Mouse (Mus musculus): Measurements from ENCODE around the gene Olfr574. TPM values are rescaled to one million over a fixed set of nuclear protein-coding genes. Genes with fewer than 3 reads are reported as not detected.

Olfr574 gene
- not detected in 2 replicates for polyA plus RNA-seq (2015; fragmentation: Nextera tagmentation; extraction: Ambion mirVana)

DNA sequence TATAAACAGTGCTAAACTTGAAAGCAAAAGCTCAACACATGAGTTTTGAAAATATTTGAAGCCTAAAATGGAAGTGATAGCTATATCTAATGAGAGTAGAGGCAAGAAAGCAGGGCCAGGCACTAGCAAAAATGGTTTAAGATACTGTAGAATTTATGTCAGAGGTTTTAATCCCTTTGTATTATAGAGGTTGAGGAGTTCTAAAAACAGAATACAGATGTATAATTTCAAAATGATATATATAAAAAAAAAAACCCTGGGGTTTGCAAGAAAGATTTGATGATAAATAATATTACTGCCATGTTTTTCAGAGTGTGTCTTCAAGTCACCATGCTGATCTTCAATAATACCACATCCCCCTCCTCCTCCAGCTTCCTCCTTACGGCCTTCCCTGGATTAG lies at the start of gene Olfr574:
Gene Olfr574 (plus strand): TSS at position 301 of the 400 bp plus-strand sequence.
- Histone ChIP-seq H3K9me3 (ENCODE audit: control insufficient read depth, low read length) (no peaks in the 10 kb centered on the region), H3K4me1 (ENCODE audit: control insufficient read depth, insufficient read depth, low read length) (no peaks in the 10 kb centered on the region), H3K4me3 (ENCODE audit: low read length) (no peak within 1 kb of the TSS), H3K36me3 (ENCODE audit: control insufficient read depth, insufficient read depth, low read length) (no peaks in the 10 kb centered on the region), H3K27ac (ENCODE audit: low read length) (no peak within 1 kb of the TSS), H3K4me2 (ENCODE audit: low read depth, low read length) (no peak within 1 kb of the TSS), H3K27me3 (replicated peaks; ENCODE audit: control insufficient read depth, insufficient read depth, low read length) (no peaks in the 10 kb centered on the region), H3K9ac (ENCODE audit: low read depth, low read length) (no peak within 1 kb of the TSS)
- ATAC-seq: no peak
- 83% methylated on average over 1 of the region's 1 CpGs for WGBS

DNA sequence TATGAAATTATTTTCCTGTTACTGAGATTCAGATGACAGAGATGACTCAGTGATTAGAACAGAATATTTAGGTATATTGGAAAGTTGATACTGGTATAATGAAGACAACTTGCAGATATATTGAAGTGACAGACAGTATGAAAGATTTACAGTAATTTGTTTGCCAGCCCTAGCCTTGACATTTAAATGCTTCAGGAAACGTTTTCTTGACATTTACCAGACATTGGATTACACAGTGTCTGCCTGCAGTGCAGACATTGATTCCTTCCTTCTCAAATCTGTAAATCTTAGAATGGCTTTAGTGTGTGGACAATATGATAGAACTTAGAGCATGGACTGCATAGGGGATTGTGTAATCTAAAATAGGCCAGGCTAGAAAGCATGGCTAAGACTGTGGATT lies 33.0 kb upstream of the Olfr574 start:
- ATAC-seq: no peak
- Histone ChIP-seq H3K9me3 (ENCODE audit: control insufficient read depth, low read length) (no peaks in the 10 kb centered on the region), H3K4me1 (ENCODE audit: control insufficient read depth, insufficient read depth, low read length) (no peaks in the 10 kb centered on the region), H3K4me3 (ENCODE audit: low read length) (no peak overlapping the region), H3K27ac (ENCODE audit: low read length) (no peak overlapping the region), H3K9ac (ENCODE audit: low read depth, low read length) (no peak overlapping the region), H3K4me2 (ENCODE audit: low read depth, low read length) (no peak overlapping the region), H3K36me3 (ENCODE audit: control insufficient read depth, insufficient read depth, low read length) (no peaks in the 10 kb centered on the region), H3K27me3 (replicated peaks; ENCODE audit: control insufficient read depth, insufficient read depth, low read length) (no peaks in the 10 kb centered on the region)
- 17% methylated on average over 1 of the region's 1 CpGs for WGBS

DNA sequence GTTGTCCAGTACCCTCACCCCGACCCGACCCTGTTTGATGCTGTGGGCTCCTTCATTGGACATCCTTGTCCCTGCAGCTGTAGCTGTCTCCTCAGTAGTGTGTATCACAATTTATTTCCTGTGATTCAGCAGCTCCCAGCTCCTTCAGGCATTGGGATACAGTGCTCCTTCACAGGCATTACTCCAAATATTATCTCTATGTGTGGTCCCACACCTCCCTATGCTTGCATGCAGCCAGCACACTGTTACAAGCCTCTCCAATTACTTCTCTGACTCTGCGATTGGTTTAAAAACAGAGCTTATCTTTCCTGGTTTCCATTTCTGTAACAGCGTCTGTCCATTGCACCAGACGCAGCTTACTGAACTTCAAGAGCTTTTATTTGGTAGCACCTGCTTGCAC lies 31.9 kb upstream of the Olfr574 start:
- WGBS: 47% methylated on average over 5 of the region's 5 CpGs
- Histone ChIP-seq H3K9ac (ENCODE audit: low read depth, low read length) (no peak overlapping the region), H3K36me3 (ENCODE audit: control insufficient read depth, insufficient read depth, low read length) (no peaks in the 10 kb centered on the region), H3K9me3 (ENCODE audit: control insufficient read depth, low read length) (no peaks in the 10 kb centered on the region), H3K4me3 (ENCODE audit: low read length) (no peak overlapping the region), H3K27me3 (replicated peaks; ENCODE audit: control insufficient read depth, insufficient read depth, low read length) (no peaks in the 10 kb centered on the region), H3K27ac (ENCODE audit: low read length) (no peak overlapping the region), H3K4me2 (ENCODE audit: low read depth, low read length) (no peak overlapping the region), H3K4me1 (ENCODE audit: control insufficient read depth, insufficient read depth, low read length) (no peaks in the 10 kb centered on the region)
- no peak for ATAC-seq

DNA sequence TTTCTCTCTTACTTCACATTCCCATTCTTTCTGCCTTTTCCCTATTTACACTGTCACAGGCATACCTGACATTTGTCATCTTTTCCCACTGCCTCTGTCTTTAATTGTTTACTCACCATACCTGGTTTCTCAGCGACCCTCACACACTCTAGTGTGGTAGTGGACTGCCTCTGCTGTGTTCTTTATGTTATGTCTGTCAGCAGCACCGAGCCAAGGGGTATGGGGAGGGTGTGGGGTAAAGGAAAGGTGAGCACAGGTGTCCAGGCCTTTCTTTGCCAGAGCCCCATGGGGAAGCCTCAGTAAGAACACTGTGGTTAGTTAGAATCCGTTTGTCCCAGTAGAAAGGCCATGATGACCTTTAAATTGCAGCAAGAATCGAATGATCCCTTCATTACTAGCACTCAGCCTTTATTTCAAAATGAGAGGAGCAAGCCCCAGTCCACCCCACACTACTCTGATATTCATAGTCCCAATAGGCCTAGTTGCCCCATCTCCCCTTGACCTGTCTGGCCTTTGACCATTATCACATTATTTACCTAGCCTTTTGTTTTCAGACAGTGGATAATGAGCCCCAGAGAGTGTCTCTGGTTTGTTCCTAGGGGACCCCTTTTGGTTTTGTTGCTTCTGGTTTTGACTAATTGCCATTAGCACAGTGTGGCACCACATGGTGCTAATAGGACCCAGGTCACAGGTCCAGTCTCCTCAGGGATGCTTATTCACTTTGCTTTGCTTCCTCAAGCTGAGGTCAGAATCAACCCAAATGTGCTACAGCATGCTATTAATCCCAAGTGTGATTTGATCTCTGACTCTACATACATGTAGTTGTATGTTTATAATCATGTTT lies 31.0 kb upstream of the Olfr574 start, which contains the start of gene Olfr571:
Gene Olfr571 (minus strand): TSS at position 505 of the 844 bp plus-strand sequence.
- ATAC-seq: no peak
- H3K27ac ChIP-seq (ENCODE audit: low read length): no peak within 1 kb of the TSS
- no peaks in the 10 kb centered on the region for H3K9me3 ChIP-seq (ENCODE audit: control insufficient read depth, low read length)
- WGBS: 55% methylated on average over 4 of the region's 4 CpGs
- H3K27me3 ChIP-seq (replicated peaks; ENCODE audit: control insufficient read depth, insufficient read depth, low read length): no peaks in the 10 kb centered on the region
- no peak within 1 kb of the TSS for H3K4me3 ChIP-seq (ENCODE audit: low read length)
- H3K4me2 ChIP-seq (ENCODE audit: low read depth, low read length): no peak within 1 kb of the TSS
- no peak within 1 kb of the TSS for H3K9ac ChIP-seq (ENCODE audit: low read depth, low read length)
- no peaks in the 10 kb centered on the region for H3K4me1 ChIP-seq (ENCODE audit: control insufficient read depth, insufficient read depth, low read length)
- no peaks in the 10 kb centered on the region for H3K36me3 ChIP-seq (ENCODE audit: control insufficient read depth, insufficient read depth, low read length)

DNA sequence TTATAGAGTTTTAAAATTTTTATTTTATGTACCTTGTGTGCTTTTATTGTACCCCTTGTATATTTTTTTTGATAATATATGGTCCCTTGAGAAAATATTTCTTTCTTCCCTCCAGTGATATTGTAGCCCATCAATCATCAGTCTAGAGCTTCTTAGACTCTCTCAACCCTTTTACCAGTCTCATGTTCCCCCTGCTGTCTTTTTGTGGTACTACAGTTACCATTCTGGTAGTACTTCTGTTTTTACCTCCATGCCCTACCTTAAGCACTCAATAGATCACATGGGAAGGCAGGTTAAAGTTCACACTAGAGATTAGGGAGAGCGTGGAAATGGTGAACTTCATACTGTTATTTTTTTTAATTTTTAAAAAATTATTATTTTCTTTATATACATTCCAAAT lies 28.6 kb upstream of the Olfr574 start:
- Histone ChIP-seq H3K4me2 (ENCODE audit: low read depth, low read length) (no peak overlapping the region), H3K27me3 (replicated peaks; ENCODE audit: control insufficient read depth, insufficient read depth, low read length) (no peaks in the 10 kb centered on the region), H3K9me3 (ENCODE audit: control insufficient read depth, low read length) (no peaks in the 10 kb centered on the region), H3K27ac (ENCODE audit: low read length) (no peak overlapping the region), H3K9ac (ENCODE audit: low read depth, low read length) (no peak overlapping the region), H3K36me3 (ENCODE audit: control insufficient read depth, insufficient read depth, low read length) (no peaks in the 10 kb centered on the region), H3K4me1 (ENCODE audit: control insufficient read depth, insufficient read depth, low read length) (no peaks in the 10 kb centered on the region), H3K4me3 (ENCODE audit: low read length) (no peak overlapping the region)
- 8% methylated on average over 1 of the region's 1 CpGs for WGBS
- ATAC-seq: peak; percentile 64

DNA sequence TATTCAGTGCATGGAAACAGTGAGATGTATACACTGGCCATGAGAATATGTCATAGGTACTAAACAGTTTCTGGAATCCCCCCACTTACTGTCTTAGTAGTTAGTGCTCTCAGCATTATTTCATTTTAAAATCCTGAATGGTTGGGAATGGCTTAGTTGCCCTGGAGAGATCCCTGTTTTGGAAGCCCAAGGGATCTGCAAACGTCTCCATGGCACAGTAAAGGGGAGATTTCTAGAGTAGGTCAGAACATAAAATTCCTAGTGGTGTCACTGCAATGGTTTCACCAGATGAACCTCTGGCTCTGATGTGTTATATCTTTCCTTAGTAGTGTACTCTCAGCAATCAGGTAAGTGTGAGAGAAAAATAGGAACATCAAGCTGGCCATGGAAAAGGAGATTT lies 24.2 kb upstream of the Olfr574 start, which contains the start of gene Olfr572:
Gene Olfr572 (plus strand): TSS at position 301 of the 400 bp plus-strand sequence.
- no peak for ATAC-seq
- H3K9me3 ChIP-seq (ENCODE audit: control insufficient read depth, low read length): no peaks in the 10 kb centered on the region
- H3K4me3 ChIP-seq (ENCODE audit: low read length): no peak within 1 kb of the TSS
- no peaks in the 10 kb centered on the region for H3K36me3 ChIP-seq (ENCODE audit: control insufficient read depth, insufficient read depth, low read length)
- no peak within 1 kb of the TSS for H3K27ac ChIP-seq (ENCODE audit: low read length)
- H3K27me3 ChIP-seq (replicated peaks; ENCODE audit: control insufficient read depth, insufficient read depth, low read length): no peaks in the 10 kb centered on the region
- no peak within 1 kb of the TSS for H3K4me2 ChIP-seq (ENCODE audit: low read depth, low read length)
- no peak within 1 kb of the TSS for H3K9ac ChIP-seq (ENCODE audit: low read depth, low read length)
- 48% methylated on average over 1 of the region's 1 CpGs for WGBS
- H3K4me1 ChIP-seq (ENCODE audit: control insufficient read depth, insufficient read depth, low read length): no peaks in the 10 kb centered on the region

DNA sequence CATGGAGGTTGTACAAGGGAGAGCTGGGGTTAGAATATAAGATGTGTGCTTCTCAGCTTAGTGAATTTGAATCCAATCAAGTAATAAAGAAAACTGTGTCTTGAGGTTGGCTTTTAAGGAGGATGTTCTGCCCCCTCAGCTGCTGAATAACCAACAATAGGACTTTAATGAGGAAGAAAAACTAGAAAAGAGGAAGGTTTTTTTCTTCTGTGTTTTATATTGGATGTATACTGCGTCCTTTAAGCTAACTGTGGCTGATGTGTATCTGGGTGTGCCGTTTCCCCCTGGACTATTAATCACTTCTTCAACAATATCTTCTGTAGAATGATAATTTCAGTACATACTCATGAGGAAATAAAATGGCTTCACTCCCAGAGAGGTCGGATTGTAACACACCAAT lies 21.2 kb upstream of the Olfr574 start:
- Histone ChIP-seq H3K9me3 (ENCODE audit: control insufficient read depth, low read length) (no peaks in the 10 kb centered on the region), H3K4me2 (ENCODE audit: low read depth, low read length) (no peak overlapping the region), H3K9ac (ENCODE audit: low read depth, low read length) (no peak overlapping the region), H3K27ac (ENCODE audit: low read length) (no peak overlapping the region), H3K4me1 (ENCODE audit: control insufficient read depth, insufficient read depth, low read length) (no peaks in the 10 kb centered on the region), H3K27me3 (replicated peaks; ENCODE audit: control insufficient read depth, insufficient read depth, low read length) (no peaks in the 10 kb centered on the region), H3K36me3 (ENCODE audit: control insufficient read depth, insufficient read depth, low read length) (no peaks in the 10 kb centered on the region), H3K4me3 (ENCODE audit: low read length) (no peak overlapping the region)
- WGBS: 65% methylated on average over 3 of the region's 3 CpGs
- ATAC-seq: no peak

DNA sequence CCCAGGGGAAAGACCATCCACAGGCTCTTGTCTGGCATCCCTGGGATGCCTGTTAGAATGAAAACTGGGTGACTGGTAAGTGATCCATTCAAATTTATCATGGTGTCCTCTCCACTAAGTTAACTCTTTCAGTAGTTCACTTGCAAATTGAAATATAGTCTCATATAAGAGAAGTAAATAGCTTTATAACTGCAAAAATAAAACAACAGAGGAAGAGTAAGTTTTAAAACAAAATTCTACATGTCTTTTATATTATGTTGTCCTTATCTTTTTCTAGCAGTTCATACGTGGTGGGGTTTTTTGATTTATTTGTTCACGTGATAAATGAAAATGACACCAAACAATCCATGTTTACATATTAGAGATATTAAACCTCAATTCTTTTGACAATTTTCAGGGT lies 5.8 kb upstream of the Olfr574 start, which contains the start of gene Olfr573-ps1:
Gene Olfr573-ps1 (minus strand): TSS at position 101 of the 400 bp plus-strand sequence.
- H3K4me2 ChIP-seq (ENCODE audit: low read depth, low read length): no peak within 1 kb of the TSS
- no peak within 1 kb of the TSS for H3K27ac ChIP-seq (ENCODE audit: low read length)
- no peak within 1 kb of the TSS for H3K4me3 ChIP-seq (ENCODE audit: low read length)
- no peak for ATAC-seq
- H3K36me3 ChIP-seq (ENCODE audit: control insufficient read depth, insufficient read depth, low read length): no peaks in the 10 kb centered on the region
- no peaks in the 10 kb centered on the region for H3K27me3 ChIP-seq (replicated peaks; ENCODE audit: control insufficient read depth, insufficient read depth, low read length)
- H3K4me1 ChIP-seq (ENCODE audit: control insufficient read depth, insufficient read depth, low read length): no peaks in the 10 kb centered on the region
- 80% methylated on average over 2 of the region's 2 CpGs for WGBS
- no peaks in the 10 kb centered on the region for H3K9me3 ChIP-seq (ENCODE audit: control insufficient read depth, low read length)
- H3K9ac ChIP-seq (ENCODE audit: low read depth, low read length): no peak within 1 kb of the TSS

DNA sequence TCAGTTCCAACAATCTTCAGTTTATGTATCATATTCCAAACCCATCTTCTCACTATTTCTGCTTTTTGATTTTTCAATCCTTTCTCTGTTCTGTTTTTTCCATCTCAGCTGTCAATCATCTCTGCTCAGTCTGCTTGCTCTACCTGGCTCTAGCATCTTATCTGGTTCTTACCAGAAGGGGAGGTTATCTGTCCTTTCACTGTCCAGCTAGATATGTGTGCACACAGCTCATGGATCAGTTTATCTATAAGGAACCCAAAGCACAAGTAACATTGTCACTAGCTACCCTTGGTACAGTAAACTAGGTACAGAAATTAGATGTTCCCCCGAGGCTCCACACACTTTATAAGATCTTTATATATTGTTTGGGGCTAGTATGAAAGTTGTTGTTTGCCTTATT lies 4.8 kb upstream of the Olfr574 start:
- Histone ChIP-seq H3K9me3 (ENCODE audit: control insufficient read depth, low read length) (no peaks in the 10 kb centered on the region), H3K9ac (ENCODE audit: low read depth, low read length) (no peak overlapping the region), H3K4me3 (ENCODE audit: low read length) (no peak overlapping the region), H3K4me1 (ENCODE audit: control insufficient read depth, insufficient read depth, low read length) (no peaks in the 10 kb centered on the region), H3K36me3 (ENCODE audit: control insufficient read depth, insufficient read depth, low read length) (no peaks in the 10 kb centered on the region), H3K27ac (ENCODE audit: low read length) (no peak overlapping the region), H3K27me3 (replicated peaks; ENCODE audit: control insufficient read depth, insufficient read depth, low read length) (no peaks in the 10 kb centered on the region), H3K4me2 (ENCODE audit: low read depth, low read length) (no peak overlapping the region)
- no peak for ATAC-seq
- 80% methylated on average over 1 of the region's 1 CpGs for WGBS

Measured in intestine, embryonic 16.5 days (tissue).